Mouse (Mus musculus) T-cell, adult 2 months (primary cell): ENCODE results near the gene S100a7a.

ENCODE experiments used
- DNase-seq: peaks from one replicate; pipeline ENCODE4 v3.0.0; 2022; ENCODE audit warnings: low spot score

S100a7a gene

DNA sequence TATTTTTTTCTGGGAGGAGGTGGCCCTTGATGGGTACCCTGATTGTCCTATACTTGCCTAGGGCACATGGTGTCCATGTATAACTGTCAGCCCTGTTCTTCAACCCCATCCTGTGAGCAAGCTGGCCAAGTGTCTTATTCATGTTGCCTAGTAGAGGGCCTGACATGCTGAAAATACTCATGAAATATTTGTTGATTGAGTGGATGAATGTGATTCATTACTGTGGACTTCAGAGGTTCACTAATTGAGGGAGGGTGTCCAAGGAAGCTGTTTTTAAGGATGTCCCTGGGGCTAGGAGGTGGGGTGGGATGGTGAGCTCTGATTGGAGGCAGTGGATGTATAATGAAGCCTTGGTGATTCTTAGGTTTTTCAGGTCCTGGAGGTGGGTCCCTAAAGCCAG lies at the start of gene S100a7a:
TSS of gene S100a7a (plus strand) at position 301 of the 400 bp plus-strand sequence.
- DNase-seq = no peak

DNA sequence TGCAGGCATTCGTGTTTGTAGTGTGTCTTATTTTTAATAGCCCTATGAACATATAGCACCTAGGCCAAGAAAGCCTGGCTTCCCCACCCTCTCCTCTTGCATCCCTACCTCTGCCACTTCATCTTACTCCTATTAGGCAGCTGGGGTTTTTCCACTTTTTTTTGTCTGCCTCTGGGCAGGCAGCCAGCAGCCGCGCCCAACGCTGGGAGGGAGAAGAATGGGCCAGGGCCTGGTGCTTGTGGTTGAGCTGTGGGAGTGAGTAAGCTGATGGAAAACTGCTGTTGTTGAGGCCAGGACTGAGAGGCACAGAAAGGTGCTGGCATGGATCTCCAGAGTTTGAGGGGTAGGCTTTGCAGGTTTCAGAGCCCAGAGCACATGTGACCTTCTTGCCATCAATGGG lies 49.4 kb upstream of the S100a7a start:
- no peak for DNase-seq

DNA sequence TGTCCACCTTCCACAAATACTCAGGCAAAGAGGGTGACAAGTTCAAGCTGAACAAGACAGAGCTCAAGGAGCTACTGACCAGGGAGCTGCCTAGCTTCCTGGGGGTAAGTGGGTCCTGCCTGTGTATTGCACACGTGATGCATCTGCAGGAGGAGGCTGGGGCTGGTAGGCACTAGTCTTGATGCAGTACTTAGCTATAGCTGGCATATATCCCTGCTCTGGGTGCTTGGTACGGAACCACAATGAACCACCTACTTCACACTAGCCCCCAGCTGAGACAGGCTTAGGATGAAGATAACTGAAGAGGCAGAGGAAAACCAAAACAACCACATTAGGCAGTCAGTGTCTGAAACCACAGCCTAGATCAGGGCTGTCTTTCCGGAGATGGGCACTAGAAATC lies 48.8 kb upstream of the S100a7a start:
- DNase-seq = peak; percentile 38

DNA sequence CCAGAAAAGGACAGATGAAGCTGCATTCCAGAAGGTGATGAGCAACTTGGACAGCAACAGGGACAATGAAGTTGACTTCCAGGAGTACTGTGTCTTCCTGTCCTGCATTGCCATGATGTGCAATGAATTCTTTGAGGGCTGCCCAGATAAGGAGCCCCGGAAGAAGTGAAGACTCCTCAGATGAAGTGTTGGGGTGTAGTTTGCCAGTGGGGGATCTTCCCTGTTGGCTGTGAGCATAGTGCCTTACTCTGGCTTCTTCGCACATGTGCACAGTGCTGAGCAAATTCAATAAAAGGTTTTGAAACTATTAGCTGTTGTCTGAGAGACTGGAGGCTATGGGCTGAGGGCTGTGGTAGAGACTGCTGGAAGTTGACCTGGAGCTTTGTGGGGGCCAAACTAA lies 48.1 kb upstream of the S100a7a start:
- no peak for DNase-seq

DNA sequence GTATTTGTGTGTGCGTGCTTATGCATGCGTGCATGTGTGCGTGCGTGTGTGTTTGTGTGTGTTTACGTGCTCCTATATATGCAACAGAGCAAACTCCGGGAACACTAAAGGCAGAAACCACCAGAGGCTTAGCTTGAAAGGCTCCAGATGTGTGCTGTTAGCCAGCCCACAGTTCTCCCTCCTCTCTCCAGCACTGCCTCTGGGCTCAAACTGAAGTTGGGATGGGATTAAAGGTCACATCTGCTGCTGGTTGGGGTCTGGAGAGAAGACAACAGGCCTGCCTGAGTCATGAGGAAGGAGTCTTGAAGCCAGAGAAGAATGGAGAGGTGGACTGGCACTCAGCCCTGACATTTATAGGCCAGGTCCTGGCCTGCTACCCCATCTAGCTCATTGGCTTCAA lies 47.6 kb upstream of the S100a7a start:
- DNase-seq = no peak

DNA sequence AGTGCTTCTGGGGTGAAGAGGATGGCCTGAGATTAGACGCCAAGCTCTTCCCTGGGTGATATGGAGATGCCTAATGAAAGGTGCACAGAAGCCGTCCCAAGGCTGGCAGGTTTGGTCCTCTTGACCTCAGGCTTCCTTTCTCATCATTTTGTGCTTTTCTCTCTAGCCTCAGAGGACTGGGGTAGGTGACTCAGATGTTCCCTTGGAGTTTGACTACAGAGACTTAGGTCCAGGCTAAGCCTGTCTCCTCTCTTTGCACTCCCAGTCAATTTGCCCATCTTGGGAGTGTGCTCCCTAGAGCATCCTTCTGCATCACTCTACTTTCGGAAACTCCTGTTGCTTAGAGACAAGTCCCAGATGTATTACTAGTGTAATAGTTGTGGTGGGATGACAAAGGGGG lies 46.5 kb upstream of the S100a7a start:
- DNase-seq = no peak

DNA sequence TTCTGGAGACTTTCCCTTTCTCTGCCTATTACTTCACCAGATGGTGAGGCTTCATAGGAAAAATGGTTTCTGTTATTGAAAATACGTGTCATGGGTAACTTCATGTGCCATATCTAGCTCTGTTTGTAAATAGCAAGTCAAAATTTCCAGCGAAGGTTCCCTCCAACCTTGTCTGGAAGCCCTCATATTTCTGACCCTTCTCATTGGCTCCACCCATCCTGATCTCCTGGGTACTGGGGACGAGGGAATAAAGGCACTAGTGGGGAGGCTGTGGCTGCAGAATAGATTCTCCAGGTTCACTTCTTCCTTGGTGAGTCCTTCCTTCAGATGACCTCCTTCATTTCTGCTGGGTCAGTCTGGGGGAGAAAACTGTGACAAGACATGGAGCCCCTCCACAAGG lies 45.6 kb upstream of the S100a7a start, which contains the start of gene S100a5:
TSS of gene S100a5 (plus strand) at position 301 of the 400 bp plus-strand sequence.
- no peak for DNase-seq

DNA sequence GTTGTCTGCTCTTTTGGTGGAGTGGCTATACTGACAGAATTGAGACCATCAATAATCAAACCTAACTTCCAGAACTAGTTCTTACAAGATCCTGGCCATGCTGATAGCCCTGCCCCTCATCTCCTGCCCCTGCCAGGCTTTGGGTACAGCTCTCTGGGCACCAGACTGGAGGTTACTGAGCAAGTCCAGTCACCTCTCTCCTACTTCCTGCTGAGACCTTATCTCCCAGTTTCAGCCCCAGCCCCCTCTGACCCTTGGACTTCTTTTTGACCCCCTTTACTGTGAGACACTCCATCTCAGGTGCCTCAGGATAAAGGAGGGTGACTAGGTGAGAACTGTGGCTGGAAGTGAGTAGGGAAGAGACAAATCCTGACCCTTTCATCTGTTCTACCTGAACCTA lies 44.7 kb upstream of the S100a7a start:
- no peak for DNase-seq

DNA sequence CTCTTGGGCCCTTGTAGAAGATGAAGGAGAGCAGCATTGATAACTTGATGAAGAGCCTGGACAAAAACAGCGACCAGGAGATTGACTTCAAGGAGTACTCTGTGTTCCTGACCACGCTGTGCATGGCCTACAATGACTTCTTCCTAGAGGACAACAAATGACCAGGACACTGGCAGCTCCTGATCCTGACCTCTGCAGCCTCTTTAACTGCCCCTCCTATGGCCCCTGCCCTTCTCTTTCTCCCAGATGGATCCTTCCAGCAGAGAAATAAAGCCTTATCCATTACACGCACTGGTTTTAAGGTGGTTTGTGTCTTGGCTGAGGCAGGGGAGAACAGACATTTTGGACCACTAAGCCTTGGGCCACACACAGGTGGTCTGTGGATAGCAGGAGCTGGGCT lies 42.3 kb upstream of the S100a7a start:
- DNase-seq = no peak

DNA sequence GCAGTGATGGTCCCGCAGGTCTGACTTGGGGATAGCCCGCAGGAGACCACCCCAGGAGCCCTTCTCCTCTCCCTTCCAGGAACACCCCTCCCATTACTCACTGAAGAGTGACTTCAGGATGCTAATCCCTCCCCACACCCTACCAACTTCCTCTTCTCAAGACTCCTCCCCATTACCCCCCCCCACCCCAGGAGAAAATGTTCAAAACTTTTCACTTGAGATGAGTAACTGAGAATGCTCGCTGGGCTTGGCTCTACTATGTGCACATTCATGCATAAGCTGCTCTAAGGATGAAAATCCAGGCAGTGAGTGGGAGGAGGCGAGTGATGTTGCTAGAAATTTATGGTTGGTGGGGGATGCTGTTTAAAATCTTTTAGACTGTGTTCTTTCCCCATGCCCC lies 41.8 kb upstream of the S100a7a start:
- no peak for DNase-seq

DNA sequence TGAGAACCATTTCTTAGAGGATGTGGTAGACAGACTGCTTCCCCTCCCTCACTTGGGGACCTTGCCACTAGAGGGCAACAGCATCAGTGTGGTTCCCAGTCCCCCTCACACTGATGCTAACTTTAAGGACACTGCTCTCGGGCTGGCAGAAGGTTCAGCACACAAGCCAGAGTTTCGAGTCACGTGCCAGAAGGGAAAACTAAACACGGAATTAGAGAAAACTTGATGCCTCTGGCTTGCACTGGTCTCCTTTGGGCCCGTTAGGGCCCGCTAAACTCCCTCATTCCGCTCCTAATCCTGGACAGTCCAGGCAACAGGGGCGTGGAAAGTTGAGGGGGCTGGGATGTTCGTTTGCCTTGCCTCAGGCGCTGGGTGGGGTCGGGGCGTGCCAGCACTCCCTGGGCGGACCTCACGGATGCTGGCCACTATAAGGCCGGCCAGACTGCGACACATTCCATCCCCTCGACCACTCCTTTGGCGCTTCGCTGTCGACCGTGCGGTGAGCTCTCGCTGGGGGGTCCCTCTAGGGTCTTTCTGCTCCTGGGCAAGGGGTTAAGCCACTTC lies 41.0 kb upstream of the S100a7a start, which contains the start of gene S100a6:
TSS of gene S100a6 (plus strand) at position 155 of the 564 bp plus-strand sequence.
- DNase-seq = peak; percentile 76

DNA sequence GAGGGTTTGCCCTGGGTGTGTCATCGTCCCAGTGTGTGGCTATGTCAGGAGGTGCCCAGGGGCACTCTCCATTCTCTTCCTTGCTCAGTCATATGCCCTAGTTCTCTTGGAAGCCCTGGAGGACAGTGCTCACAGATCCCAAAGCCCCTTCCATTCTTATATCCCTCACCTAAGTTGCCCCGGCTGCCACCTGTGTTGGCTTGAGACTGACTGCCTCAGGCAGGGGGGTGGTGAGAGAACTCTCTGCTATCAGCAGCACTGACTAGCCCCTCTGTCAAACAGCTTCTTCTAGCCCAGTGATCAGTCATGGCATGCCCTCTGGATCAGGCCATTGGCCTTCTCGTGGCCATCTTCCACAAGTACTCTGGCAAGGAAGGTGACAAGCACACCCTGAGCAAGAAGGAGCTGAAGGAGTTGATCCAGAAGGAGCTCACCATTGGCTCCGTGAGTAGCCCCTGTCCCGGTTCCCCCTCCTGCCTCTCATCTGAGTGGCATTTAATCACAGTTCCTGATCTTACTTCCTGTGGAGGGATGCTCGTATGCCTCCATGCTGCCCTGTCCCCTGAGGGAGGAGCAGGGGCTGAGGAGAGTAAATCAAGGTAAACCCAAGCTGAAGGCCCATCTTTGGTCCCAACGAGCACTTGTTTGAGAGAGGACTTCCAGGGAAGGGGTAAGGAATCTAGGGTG lies 40.2 kb upstream of the S100a7a start:
- no peak for DNase-seq

DNA sequence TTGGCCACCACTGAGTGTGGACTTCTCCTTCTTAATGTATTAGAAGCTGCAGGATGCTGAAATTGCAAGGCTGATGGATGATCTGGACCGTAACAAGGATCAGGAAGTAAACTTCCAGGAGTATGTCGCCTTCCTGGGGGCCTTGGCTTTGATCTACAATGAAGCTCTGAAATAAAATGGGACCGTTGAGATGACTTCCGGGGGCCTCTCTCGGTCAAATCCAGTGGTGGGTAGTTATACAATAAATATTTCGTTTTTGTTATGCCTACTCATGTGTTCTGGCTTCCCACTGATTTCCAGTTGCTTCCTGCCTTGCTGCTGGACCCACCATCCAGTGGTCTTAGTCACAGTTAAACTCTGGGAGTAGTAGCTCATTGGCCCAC lies 39.7 kb upstream of the S100a7a start:
- no peak for DNase-seq

DNA sequence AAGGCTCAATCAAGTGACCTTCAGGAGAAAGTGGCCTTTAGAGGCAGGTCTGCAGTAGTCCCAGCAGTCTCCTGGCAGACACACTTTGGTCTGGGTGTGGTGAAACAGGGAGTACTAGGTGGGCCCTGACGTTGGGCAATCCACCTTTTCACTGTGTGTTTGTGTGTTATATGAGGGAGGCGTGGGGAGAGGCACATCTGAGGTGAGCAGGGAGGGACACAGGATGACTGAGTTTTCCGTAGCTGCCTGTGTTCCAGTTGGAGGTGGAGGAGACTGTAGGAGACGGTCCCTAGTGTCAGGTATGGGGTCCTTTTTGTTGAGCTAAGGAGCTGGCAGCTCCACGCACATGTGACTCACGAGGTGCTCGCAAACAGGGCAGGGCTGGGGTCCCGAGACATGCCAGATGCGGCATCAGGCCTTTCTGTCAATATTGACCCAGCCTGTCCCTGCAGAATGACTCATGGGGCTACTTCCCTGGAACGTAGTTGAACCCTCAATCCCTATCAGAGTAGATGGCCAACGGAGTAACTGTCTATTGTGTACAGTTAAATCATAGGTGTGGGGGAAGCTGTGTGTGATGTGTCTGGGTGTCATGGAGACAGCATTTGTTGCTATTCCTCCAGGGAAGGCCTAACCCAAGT lies 39.1 kb upstream of the S100a7a start:
- no peak for DNase-seq

DNA sequence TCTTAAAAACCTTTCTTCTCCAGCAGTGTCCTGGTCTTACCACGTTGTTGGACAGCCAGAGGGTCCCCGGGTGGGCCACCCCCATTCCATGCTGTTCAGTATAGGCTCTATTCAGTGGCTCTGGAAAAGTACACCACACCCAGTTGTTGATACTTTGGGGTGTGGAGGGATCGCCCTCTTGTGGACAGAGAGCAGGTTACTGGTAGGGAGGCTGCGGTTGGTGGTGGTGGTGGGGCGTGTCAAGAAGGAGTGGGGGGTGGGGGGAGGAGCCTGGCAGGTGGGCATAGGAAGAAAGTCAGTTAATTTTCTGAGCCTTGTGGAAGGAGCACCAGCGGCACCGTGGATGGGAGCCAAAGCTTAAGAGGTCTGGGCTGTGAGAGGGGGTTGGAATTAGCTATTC lies 38.4 kb upstream of the S100a7a start:
- DNase-seq = peak; percentile 77

DNA sequence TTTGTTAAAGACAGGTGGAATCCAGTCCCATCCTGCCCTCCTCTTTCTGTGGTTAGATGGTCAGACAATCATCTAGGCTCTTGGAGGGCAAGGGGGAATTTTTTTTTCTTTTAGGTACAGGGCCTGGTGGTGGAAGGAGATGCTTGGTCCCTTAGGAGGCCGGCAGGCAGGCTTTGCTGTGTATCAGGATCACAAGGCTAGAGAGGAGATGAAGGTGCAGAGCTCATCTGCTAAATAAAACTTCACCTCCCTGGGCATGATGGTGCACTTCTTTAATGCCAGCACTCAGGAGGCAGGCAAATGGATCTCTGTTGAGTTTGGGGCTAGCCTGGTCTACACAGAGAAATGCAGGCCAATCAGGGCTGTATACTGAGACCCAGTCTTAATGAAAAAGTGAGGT lies 37.9 kb upstream of the S100a7a start:
- DNase-seq = no peak

DNA sequence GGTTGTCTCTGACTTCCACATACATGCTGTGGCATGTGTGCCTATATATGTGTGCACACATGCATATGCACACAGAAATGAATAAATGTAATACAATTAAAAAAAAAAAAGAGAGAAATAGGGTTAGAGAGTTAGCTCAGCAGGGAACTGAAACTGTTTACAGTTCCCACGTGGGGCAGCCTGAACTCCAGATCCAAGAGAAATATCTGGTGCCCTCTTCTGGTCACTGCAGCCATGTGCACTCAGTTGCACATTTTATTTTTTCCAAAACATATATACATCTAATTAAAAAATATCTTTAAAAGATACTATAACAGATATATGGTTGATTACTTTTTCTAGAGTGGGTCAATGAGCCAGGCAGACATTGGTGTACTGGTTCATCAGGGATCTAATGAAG lies 36.2 kb upstream of the S100a7a start:
- no peak for DNase-seq

DNA sequence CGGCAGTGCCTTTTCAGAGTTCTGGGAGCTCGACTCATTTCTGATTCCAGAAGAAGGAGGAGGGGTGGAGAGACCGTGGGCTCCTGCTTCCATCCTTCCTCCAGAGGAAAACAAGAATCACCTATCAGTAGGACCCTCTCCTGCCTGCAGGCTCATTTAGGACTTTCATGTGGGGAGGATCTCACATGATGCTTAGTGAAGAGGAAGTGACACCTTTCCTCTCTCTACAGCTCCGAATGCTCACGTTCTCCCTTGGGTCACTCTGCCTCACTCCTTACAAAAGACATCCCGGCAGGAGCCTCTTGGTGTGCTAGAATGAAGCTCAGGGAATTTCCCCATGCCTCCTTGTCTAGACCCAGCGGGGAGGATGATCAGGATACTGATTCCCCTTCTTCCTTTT lies 32.3 kb upstream of the S100a7a start:
- no peak for DNase-seq

DNA sequence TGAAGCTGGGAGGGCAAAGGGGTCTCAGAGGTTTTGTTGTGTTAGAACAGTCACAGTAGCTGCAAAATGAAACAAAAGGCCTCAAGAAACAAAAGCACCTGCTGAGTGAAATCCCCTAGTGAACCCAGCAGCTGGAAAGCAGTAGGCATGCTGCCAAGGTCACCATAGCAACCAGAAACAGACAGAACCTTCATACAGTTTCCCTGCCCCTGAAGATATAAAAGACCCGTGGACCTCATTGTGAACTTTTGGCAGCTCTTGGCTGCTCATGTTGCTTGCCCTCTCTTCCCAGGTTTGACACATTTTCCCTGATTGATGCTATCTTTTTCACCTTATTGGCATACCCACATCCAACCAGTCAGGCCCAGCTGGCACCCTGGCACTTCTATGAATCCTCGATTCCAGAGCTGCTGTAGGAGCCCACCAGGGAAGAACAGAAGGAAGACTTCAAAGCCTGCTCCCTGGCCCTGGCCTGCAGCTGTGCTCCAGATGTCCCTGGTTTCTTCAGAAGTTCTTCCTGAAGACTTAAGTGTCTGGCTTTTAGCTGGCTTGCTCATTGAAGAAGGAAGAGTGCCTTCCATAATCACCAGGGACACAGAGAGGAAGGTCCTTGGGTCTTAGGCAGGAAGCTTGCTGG lies 30.3 kb upstream of the S100a7a start:
- peak; percentile 49 for DNase-seq

DNA sequence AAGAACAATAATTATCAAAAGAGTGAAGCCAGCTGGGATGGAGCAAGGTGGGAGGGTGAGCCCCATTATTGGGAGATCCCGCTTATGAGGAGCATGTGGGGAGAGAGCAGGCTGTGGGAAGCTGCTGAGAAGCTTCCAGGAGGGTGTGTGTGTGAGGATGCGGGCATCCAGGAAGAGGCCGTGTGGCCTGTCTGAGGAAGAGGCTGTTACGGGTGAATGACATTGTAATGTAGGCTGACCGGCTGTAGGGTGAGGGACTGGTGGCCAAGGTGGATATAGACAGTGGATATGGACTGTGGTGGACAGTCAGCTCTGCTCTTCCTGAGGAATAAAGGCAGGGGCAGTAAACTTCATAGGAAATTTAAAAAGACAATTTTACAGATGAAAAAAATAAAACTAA lies 28.3 kb upstream of the S100a7a start:
- DNase-seq = no peak

DNA sequence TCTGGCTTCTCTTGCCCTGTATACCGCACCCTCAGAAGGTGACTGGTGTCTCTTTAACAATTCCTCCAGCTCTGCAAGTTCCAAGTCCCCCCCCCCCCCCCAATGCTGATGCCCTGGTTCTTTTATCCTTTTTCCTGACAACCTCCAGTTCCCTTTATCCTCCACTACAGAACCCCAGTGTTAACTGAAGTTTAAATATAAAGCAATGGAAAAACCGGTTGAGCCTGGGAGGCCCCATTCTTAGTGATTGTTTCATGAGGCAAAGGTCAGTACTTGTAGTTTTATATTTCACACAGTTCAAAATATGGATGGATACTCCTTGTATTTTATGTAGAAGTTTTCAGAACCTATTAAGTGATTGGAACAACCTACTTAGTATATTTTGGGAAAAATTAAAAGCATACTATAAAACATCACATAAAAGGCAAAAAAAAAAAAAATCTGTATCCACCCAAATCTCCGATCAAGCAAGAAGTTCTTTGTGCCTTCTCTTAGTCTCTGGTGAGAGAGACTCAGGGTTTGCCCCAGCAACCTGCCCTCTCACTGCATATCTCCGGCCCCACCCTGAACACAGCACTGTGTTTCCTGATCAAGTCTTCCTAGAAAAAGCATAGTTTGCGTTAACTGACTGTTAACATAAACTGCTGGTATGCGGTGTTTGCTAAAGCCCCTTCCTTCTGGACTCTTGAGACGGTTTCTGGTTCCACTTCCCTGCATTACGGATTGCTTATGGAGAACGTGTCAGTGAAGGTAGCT lies 27.4 kb upstream of the S100a7a start:
- DNase-seq = no peak

DNA sequence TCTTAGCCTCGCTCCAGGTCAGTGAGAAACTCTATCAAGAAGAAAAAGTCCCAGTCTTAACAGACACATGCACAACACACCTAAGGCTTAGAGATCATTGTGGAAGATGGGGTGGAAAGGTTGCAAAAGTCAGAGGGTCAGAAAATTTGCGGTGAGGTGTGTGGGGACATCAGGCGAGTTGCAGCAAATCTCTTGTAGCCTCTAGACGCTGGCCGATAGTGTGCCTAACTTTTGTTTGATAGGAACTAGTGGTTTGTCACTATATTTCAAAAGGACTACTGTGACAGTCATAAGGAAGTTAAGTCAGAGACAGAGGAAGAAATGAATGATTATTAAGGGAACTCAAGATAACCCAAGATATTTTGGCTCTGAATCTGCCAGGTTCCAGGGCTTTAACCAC lies 26.5 kb upstream of the S100a7a start:
- DNase-seq = no peak
